Mouse (Mus musculus) C2C12 (cell line): ENCODE measurements around the gene Txndc2. TPM values are rescaled to one million over a fixed set of nuclear protein-coding genes. Genes with fewer than 3 reads are reported as not detected.

Experiments
- polyA plus RNA-seq: library from polyadenylated mRNA; unstranded; fragments of >200 nt; fragmentation: generic; extraction: Trizol; gene quantifications from one replicate; pipeline ENCODE4 v1.2.1, GENCODE M21; 2012; ENCODE audit warnings: missing spikeins

Gene Txndc2
- polyA plus RNA-seq, 1 experiment: 0.12 TPM

Other genes starting within 250 kb of the Txndc2 start
- not detected for gene Tmem232, start 101.4 kb downstream of the Txndc2 start, polyA plus RNA-seq
- gene Vapa, start 28.6 kb downstream of the Txndc2 start, polyA plus RNA-seq: 58.3 TPM
- gene Rab31, start 130.6 kb upstream of the Txndc2 start, polyA plus RNA-seq: 144 TPM
- gene Ppp4r1, start 140.4 kb upstream of the Txndc2 start, polyA plus RNA-seq: 61.8 TPM
- gene Ralbp1, start 243.6 kb upstream of the Txndc2 start, polyA plus RNA-seq: 21.9 TPM